Mouse (Mus musculus) midbrain, embryonic 12.5 days (tissue): ENCODE results near the gene Fblim1. TPM values are rescaled to one million over a fixed set of nuclear protein-coding genes. Genes with fewer than 3 reads are reported as not detected.

ENCODE experiments used
- ATAC-seq: fragments of 200-750 bp; cut with Nextera tagmentation; 2 replicates; pipeline ENCODE4 v1.8.0; 2017; ENCODE audit warnings: low read depth, moderate TSS enrichment, moderate library complexity; ENCODE audit not compliant: low FRiP score
- H3K27ac ChIP-seq: fragments of 300-500 bp; sonication (generic); replicated peaks from 2 replicates; pipeline ENCODE4 v1.5.1; 2016; ENCODE audit warnings: mild to moderate bottlenecking
- H3K27me3 ChIP-seq: fragments of 300-500 bp; sonication (generic); 2 replicates; pipeline ENCODE4 v1.6.1; 2016; ENCODE audit warnings: mild to moderate bottlenecking
- H3K36me3 ChIP-seq: fragments of 300-500 bp; sonication (generic); 2 replicates; pipeline ENCODE4 v1.6.1; 2016
- H3K4me1 ChIP-seq: fragments of 300-500 bp; sonication (generic); 2 replicates; pipeline ENCODE4 v1.6.1; 2016
- H3K4me2 ChIP-seq: fragments of 300-500 bp; sonication (generic); replicated peaks from 2 replicates; pipeline ENCODE4 v1.6.1; 2016; ENCODE audit warnings: mild to moderate bottlenecking, moderate library complexity
- H3K4me3 ChIP-seq: fragments of 300-500 bp; sonication (generic); 2 replicates; pipeline ENCODE4 v1.5.1; 2016; ENCODE audit warnings: mild to moderate bottlenecking
- H3K9ac ChIP-seq: fragments of 300-500 bp; sonication (generic); replicated peaks from 2 replicates; pipeline ENCODE4 v1.6.1; 2016; ENCODE audit warnings: mild to moderate bottlenecking, moderate library complexity
- H3K9me3 ChIP-seq: fragments of 300-500 bp; sonication (generic); 2 replicates; pipeline ENCODE4 v1.6.1; 2016; ENCODE audit warnings: mild to moderate bottlenecking
- WGBS: fragments of 180-500 bp; shearing (Covaris S2); methylation state at CpG from one replicate; pipeline ENCODE4 v1.1.7; 2016; 5-methylcytosine and 5-hydroxymethylcytosine counted together
- polyA plus RNA-seq: library from polyadenylated mRNA; unstranded; fragments of >200 nt; fragmentation: Nextera tagmentation; extraction: Ambion mirVana; gene quantifications from 2 replicates; pipeline ENCODE4 v1.2.1, GENCODE M21; 2016

Gene Fblim1
- polyA plus RNA-seq, 1 experiment from 2014 or later: 28.7 TPM

GRCm38 (mm10) chr4:141526936-141527650 lies 78.8 kb downstream of the Fblim1 start:
- H3K4me1 ChIP-seq: no peaks in the 10 kb centered on the region
- H3K4me3 ChIP-seq: no peak overlapping the region
- H3K27ac ChIP-seq: no peak overlapping the region
- no peak for ATAC-seq
- H3K4me2 ChIP-seq: no peak overlapping the region
- no peak overlapping the region for H3K9ac ChIP-seq
- H3K36me3 ChIP-seq: peaks cover 13% of the 10 kb centered on the region
- WGBS: 78% methylated on average over 7 of the region's 7 CpGs
- H3K9me3 ChIP-seq: no peaks in the 10 kb centered on the region
- H3K27me3 ChIP-seq: no peaks in the 10 kb centered on the region

Other genes with a start within 250 kb of the Fblim1 start
- gene Fam131c, start 237.9 kb downstream of the Fblim1 start, polyA plus RNA-seq: 3.5 and 3.8 TPM in 2 replicates
- not detected in 2 replicates for gene Clcnka, start 207.4 kb downstream of the Fblim1 start, polyA plus RNA-seq
- gene Clcnkb, start 190.1 kb downstream of the Fblim1 start, polyA plus RNA-seq: not detected in 2 replicates
- 0.13 TPM in 1 of 2 replicates, not detected in the other for gene Hspb7, start 185.3 kb downstream of the Fblim1 start, polyA plus RNA-seq
- gene Srarp, start 170.0 kb downstream of the Fblim1 start, polyA plus RNA-seq: 0.20 TPM in 1 of 2 replicates, not detected in the other
- 61.1 and 63.8 TPM in 2 replicates for gene Zbtb17, start 161.4 kb downstream of the Fblim1 start, polyA plus RNA-seq
- gene Spen, start 67.5 kb downstream of the Fblim1 start, polyA plus RNA-seq: 22.2 and 24.2 TPM in 2 replicates
- gene Tmem82, start 12.5 kb upstream of the Fblim1 start, polyA plus RNA-seq: 0.26 and 0.41 TPM in 2 replicates
- gene Slc25a34, start 17.7 kb upstream of the Fblim1 start, polyA plus RNA-seq: 0.06 TPM in 1 of 2 replicates, not detected in the other
- 6.1 and 7.6 TPM in 2 replicates for gene Plekhm2, start 58.8 kb upstream of the Fblim1 start, polyA plus RNA-seq
- not detected in 2 replicates for gene Rsc1a1, start 79.5 kb upstream of the Fblim1 start, polyA plus RNA-seq
- 25.7 and 28.4 TPM in 2 replicates for gene Ddi2, start 117.3 kb upstream of the Fblim1 start, polyA plus RNA-seq
- not detected in 2 replicates for gene Agmat, start 140.6 kb upstream of the Fblim1 start, polyA plus RNA-seq
- 6.7 and 6.8 TPM in 2 replicates for gene Dnajc16, start 184.8 kb upstream of the Fblim1 start, polyA plus RNA-seq
- gene Casp9, start 187.5 kb upstream of the Fblim1 start, polyA plus RNA-seq: 24.9 and 27.0 TPM in 2 replicates
- not detected in 2 replicates for gene Cela2a, start 220.1 kb upstream of the Fblim1 start, polyA plus RNA-seq
- not detected in 2 replicates for gene Ctrc, start 240.3 kb upstream of the Fblim1 start, polyA plus RNA-seq